Mouse (Mus musculus) liver, postnatal 0 days (tissue): ENCODE data around the gene Hist3h2ba. TPM values are rescaled to one million over a fixed set of nuclear protein-coding genes. Genes with fewer than 3 reads are reported as not detected.

Source experiments
- ATAC-seq: fragments of 200-750 bp; cut with Nextera tagmentation; 2 replicates; pipeline ENCODE4 v1.8.0; 2017; ENCODE audit warnings: mild to moderate bottlenecking, moderate library complexity
- DNase-seq: peaks from one replicate; pipeline ENCODE4 v3.0.0-alpha.2; 2016
- H3K27ac ChIP-seq: fragments of 300-500 bp; sonication (generic); 2 replicates; pipeline ENCODE4 v1.5.1; 2014; ENCODE audit warnings: antibody characterized with exemption, moderate library complexity, mild to moderate bottlenecking, low read depth
- H3K27me3 ChIP-seq: fragments of 300-500 bp; sonication (generic); 2 replicates; pipeline ENCODE4 v1.6.1; 2014; ENCODE audit warnings: low read length, control low read depth, mixed read lengths; ENCODE audit not compliant: insufficient read depth
- H3K36me3 ChIP-seq: fragments of 300-500 bp; sonication (generic); replicated peaks from 2 replicates; pipeline ENCODE4 v1.6.1; 2014; ENCODE audit warnings: mild to moderate bottlenecking, control low read depth, low read length, moderate library complexity, mixed read lengths; ENCODE audit not compliant: insufficient read depth
- H3K4me1 ChIP-seq: fragments of 300-500 bp; sonication (generic); 2 replicates; pipeline ENCODE4 v1.6.1; 2014; ENCODE audit warnings: antibody characterized with exemption, mild to moderate bottlenecking, control low read depth; ENCODE audit not compliant: insufficient read depth
- H3K4me2 ChIP-seq: fragments of 300-500 bp; sonication (generic); 2 replicates; pipeline ENCODE4 v1.6.1; 2014; ENCODE audit warnings: low read depth, mild to moderate bottlenecking, low read length, moderate library complexity, mixed read lengths
- H3K4me3 ChIP-seq: fragments of 300-500 bp; sonication (generic); 2 replicates; pipeline ENCODE4 v1.5.1; 2014; ENCODE audit warnings: low read depth, low read length
- H3K9ac ChIP-seq: fragments of 300-500 bp; sonication (generic); replicated peaks from 2 replicates; pipeline ENCODE4 v1.6.1; 2014; ENCODE audit warnings: mild to moderate bottlenecking, moderate library complexity
- H3K9me3 ChIP-seq: fragments of 300-500 bp; sonication (generic); 2 replicates; pipeline ENCODE4 v1.6.1; 2016; ENCODE audit warnings: mild to moderate bottlenecking, control low read depth, low read length, mixed read lengths
- CTCF ChIP-seq: sonication (generic); IDR thresholded peaks from 2 replicates; pipeline ENCODE4 v1.5.1; 2016; ENCODE audit warnings: antibody characterized with exemption, low read depth
- EP300 ChIP-seq: IDR thresholded peaks from 2 replicates; pipeline ENCODE4 v1.6.1; 2016; ENCODE audit warnings: antibody characterized with exemption, low read depth, mild to moderate bottlenecking
- WGBS: fragments of 180-500 bp; shearing (Covaris S2); extraction: QIAGEN DNeasy Blood & Tissue Kit; methylation state at CpG from one replicate; pipeline ENCODE4 v1.1.7; 2014; ENCODE audit not compliant: insufficient replicate concordance; 5-methylcytosine and 5-hydroxymethylcytosine counted together
- polyA plus RNA-seq: library from polyadenylated mRNA; unstranded; fragments of >200 nt; fragmentation: Nextera tagmentation; extraction: Ambion mirVana; gene quantifications from 2 replicates; pipeline ENCODE4 v1.2.1, GENCODE M21; 2015

The Hist3h2ba gene
- polyA plus RNA-seq, 1 experiment from 2014 or later: 4.9 TPM

- 95% methylated on average over 3 of the region's 3 CpGs for WGBS
- no peak for DNase-seq
Measured at GRCm38 (mm10) chr11:58971796-58972195, 23.1 kb downstream of the Hist3h2ba start.

GRCm38 (mm10) chr11:58974414-58974813, 25.7 kb downstream of the Hist3h2ba start:
- TF ChIP-seq CTCF (no peak), EP300 (no peak)
- 78% methylated on average over 3 of the region's 3 CpGs for WGBS
- Histone ChIP-seq H3K4me1 (peaks cover 10% of the 10 kb centered on the region), H3K27me3 (no peaks in the 10 kb centered on the region), H3K9me3 (no peaks in the 10 kb centered on the region), H3K27ac (no peak overlapping the region), H3K4me3 (no peak overlapping the region), H3K4me2 (no peak overlapping the region), H3K9ac (no peak overlapping the region), H3K36me3 (peaks cover 11% of the 10 kb centered on the region)
- ATAC-seq (no peak), DNase-seq (no peak)

More at GRCm38 (mm10) chr11:58971796-58972195, 23.1 kb downstream of the Hist3h2ba start:
- peaks cover 3% of the 10 kb centered on the region; the same call in 1 of the 2 replicates for H3K4me1 ChIP-seq
- H3K4me3 ChIP-seq: no peak overlapping the region
- TF ChIP-seq CTCF: no peak
- TF ChIP-seq EP300: no peak
- H3K27ac ChIP-seq: no peak overlapping the region
- no peaks in the 10 kb centered on the region for H3K27me3 ChIP-seq
- H3K9me3 ChIP-seq: no peaks in the 10 kb centered on the region
- no peak overlapping the region for H3K9ac ChIP-seq
- peaks cover 11% of the 10 kb centered on the region for H3K36me3 ChIP-seq
- no peak overlapping the region for H3K4me2 ChIP-seq
- no peak for ATAC-seq

DNA sequence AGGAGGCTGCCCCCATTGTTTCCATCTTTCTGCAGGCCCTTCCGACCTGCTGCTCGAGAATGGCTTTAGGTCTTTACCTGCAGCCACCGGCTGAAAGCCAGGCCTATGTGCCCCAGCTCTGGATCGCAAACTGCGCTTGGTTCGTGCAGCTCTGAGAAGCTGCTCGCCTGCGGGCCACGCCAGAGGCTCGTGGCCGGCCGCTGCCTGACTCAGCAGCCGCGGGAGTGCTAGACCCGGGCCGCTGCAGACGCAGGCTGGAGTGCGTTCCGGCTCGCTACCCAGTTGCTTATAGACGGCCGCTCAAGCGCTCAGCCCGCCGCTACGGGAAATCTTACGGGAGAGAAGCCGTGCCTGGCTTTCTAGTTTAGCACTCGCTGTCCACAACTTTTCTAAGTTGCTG, 28.4 kb downstream of the Hist3h2ba start:
- TF ChIP-seq CTCF: no peak
- TF ChIP-seq EP300: no peak
- H3K4me1 ChIP-seq: peaks cover 30% of the 10 kb centered on the region
- H3K27ac ChIP-seq: peak overlapping the region; percentile 91
- WGBS: under 1% methylated on average over 29 of the region's 29 CpGs
- peak overlapping the region; percentile 83 for H3K4me3 ChIP-seq
- H3K9me3 ChIP-seq: no peaks in the 10 kb centered on the region
- peak; percentile 34; the same call in 1 of the 2 replicates for ATAC-seq
- peaks cover 9% of the 10 kb centered on the region; the same call in 1 of the 2 replicates for H3K36me3 ChIP-seq
- DNase-seq: peak; percentile 71
- peak overlapping the region; percentile 93 for H3K4me2 ChIP-seq
- H3K9ac ChIP-seq: peak overlapping the region; percentile 91
- no peaks in the 10 kb centered on the region for H3K27me3 ChIP-seq

DNA sequence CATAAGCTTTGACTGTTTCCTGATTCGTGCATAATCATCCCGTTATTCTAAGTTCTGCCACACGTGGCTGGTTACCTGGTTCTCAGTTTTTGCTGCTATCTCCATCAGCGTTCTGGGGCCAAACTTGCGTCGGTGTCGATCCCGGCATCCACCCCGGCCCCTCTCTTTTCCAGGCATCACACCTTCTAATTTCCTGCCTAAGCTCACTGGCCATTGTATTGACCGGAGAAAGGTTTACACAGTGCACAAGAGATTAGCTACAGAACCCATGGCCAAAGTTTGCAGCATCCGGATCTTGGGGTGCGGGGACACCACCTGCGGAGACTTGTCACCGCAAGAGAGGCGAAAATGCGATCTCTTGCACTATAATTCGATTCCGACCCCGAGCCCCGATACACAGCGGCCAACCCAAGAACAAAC, 28.9 kb downstream of the Hist3h2ba start:
- H3K27me3 ChIP-seq: no peaks in the 10 kb centered on the region
- H3K4me2 ChIP-seq: peak overlapping the region; percentile 93
- H3K36me3 ChIP-seq: peaks cover 11% of the 10 kb centered on the region; the same call in 1 of the 2 replicates
- H3K9ac ChIP-seq: peak overlapping the region; percentile 91
- ATAC-seq (peak; percentile 7; the same call in 1 of the 2 replicates), DNase-seq (no peak)
- no peak; the same call in 1 of the 2 replicates for TF ChIP-seq EP300
- no peak for TF ChIP-seq CTCF
- H3K9me3 ChIP-seq: no peaks in the 10 kb centered on the region
- peak overlapping the region; percentile 91 for H3K27ac ChIP-seq
- H3K4me3 ChIP-seq: peak overlapping the region; percentile 83
- H3K4me1 ChIP-seq: peaks cover 33% of the 10 kb centered on the region
- 0% methylated on average over 21 of the region's 21 CpGs for WGBS

DNA sequence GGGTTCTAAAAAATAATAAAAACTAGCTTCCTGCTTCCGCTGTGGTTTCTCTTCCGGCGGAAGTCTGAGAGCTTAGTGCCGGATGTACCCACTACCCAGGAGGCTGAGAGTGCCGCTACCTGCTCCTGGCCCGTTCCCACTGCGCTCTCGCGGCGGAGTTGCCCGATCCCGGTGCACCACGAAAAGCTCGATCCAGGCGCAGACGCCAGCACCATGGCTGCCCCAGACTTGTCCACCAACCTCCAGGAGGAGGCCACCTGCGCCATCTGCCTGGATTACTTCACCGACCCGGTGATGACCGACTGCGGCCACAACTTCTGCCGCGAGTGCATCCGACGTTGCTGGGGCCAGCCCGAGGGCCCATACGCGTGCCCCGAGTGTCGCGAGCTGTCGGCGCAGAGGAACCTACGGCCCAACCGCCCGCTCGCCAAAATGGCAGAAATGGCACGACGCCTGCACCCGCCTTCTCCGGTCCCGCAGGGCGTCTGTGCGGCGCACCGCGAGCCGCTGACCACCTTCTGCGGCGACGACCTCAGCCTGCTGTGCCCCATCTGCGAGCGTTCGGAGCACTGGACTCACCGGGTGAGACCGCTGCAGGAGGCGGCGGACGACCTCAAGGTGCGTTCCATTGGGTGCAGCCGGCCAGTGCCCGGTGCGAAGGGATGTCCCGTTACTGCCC, 29.4 kb downstream of the Hist3h2ba start, which contains the start of gene Trim11:
TSS of gene Trim11 (plus strand) at position 67 of the 679 bp plus-strand sequence.
- H3K27ac ChIP-seq: peak within 1 kb of the TSS; percentile 91
- under 1% methylated on average over 64 of the region's 64 CpGs for WGBS
- H3K36me3 ChIP-seq: peaks cover 15% of the 10 kb centered on the region; the same call in 1 of the 2 replicates
- H3K4me1 ChIP-seq: peaks cover 33% of the 10 kb centered on the region
- ATAC-seq (peak; percentile 32), DNase-seq (peak; percentile 71)
- peak within 1 kb of the TSS; percentile 83 for H3K4me3 ChIP-seq
- peak within 1 kb of the TSS; percentile 91 for H3K9ac ChIP-seq
- no peaks in the 10 kb centered on the region for H3K9me3 ChIP-seq
- no peaks in the 10 kb centered on the region for H3K27me3 ChIP-seq
- H3K4me2 ChIP-seq: peak within 1 kb of the TSS; percentile 93
- TF ChIP-seq EP300 (no peak), CTCF (no peak)

DNA sequence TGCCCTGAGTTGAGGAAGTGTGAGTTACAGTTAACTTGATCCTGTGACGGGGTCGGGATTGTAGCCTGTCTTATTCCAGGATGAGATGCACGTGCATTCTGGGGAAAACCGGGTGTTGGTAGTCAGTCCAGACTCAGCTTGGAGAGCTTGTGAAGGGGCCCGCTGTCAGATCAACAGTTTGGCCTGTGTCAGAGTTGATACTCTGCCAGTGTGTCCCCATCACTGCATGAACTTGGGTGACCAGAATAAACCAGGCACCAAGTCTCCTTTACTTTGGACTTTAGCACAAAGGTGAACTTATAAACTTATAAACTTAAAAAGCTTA, 29.9 kb downstream of the Hist3h2ba start:
- peak overlapping the region; percentile 83 for H3K4me3 ChIP-seq
- H3K27ac ChIP-seq: peak overlapping the region; percentile 91
- peaks cover 33% of the 10 kb centered on the region for H3K4me1 ChIP-seq
- H3K9me3 ChIP-seq: no peaks in the 10 kb centered on the region
- peak; percentile 7; the same call in 1 of the 2 replicates for ATAC-seq
- peak overlapping the region; percentile 93 for H3K4me2 ChIP-seq
- H3K9ac ChIP-seq: peak overlapping the region; percentile 91
- DNase-seq: no peak
- H3K36me3 ChIP-seq: peaks cover 17% of the 10 kb centered on the region
- WGBS: 1% methylated on average over 5 of the region's 5 CpGs
- no peak for TF ChIP-seq CTCF
- no peak for TF ChIP-seq EP300
- no peaks in the 10 kb centered on the region for H3K27me3 ChIP-seq
